Mouse (Mus musculus) liver, adult 2 months (tissue): ENCODE results near the gene Uroc1. TPM values are rescaled to one million over a fixed set of nuclear protein-coding genes. Genes with fewer than 3 reads are reported as not detected.

ENCODE experiments used
- DNase-seq: peaks from one replicate; pipeline ENCODE4 v3.0.0-alpha.2; 2011; ENCODE audit warnings: low read depth, low spot score; ENCODE audit errors: extremely low read depth
- H3K27ac ChIP-seq: fragments of 200-500 bp; replicated peaks from 2 replicates; pipeline ENCODE4 v1.5.1; 2012; ENCODE audit warnings: low read depth, mild to moderate bottlenecking, control low read depth, inconsistent platforms, low read length; ENCODE audit not compliant: insufficient read depth
- H3K27me3 ChIP-seq: fragments of 200-500 bp; 2 replicates; pipeline ENCODE4 v1.6.1; 2012; ENCODE audit warnings: mild to moderate bottlenecking, moderate library complexity, low read length, inconsistent platforms; ENCODE audit not compliant: control insufficient read depth, insufficient read depth
- H3K36me3 ChIP-seq: fragments of 200-500 bp; 2 replicates; pipeline ENCODE4 v1.6.1; 2012; ENCODE audit warnings: low read length, inconsistent platforms; ENCODE audit not compliant: control insufficient read depth, insufficient read depth
- H3K4me1 ChIP-seq: fragments of 200-500 bp; 2 replicates; pipeline ENCODE4 v1.6.1; 2011; ENCODE audit warnings: low read length; ENCODE audit not compliant: control insufficient read depth, insufficient read depth
- H3K4me3 ChIP-seq: fragments of 200-500 bp; 2 replicates; pipeline ENCODE4 v1.5.1; 2011; ENCODE audit warnings: low read depth, mild to moderate bottlenecking, control low read depth, low read length, moderate library complexity; ENCODE audit not compliant: insufficient read depth
- H3K79me2 ChIP-seq: fragments of 200-500 bp; 2 replicates; pipeline ENCODE4 v1.6.1; 2012; ENCODE audit warnings: inconsistent platforms, mild to moderate bottlenecking, low read length, moderate library complexity; ENCODE audit not compliant: control insufficient read depth, insufficient read depth
- H3K9ac ChIP-seq: fragments of 200-500 bp; 2 replicates; pipeline ENCODE4 v1.6.1; 2012; ENCODE audit warnings: low read depth, mild to moderate bottlenecking, control low read depth, inconsistent platforms, low read length
- CTCF ChIP-seq: fragments of 200-500 bp; IDR thresholded peaks from 2 replicates; pipeline ENCODE4 v1.5.1; 2011; ENCODE audit warnings: low read depth, low read length, control low read depth
- POLR2A ChIP-seq: fragments of 200-500 bp; IDR thresholded peaks from 2 replicates; pipeline ENCODE4 v1.6.1; 2011; ENCODE audit warnings: low read length, control low read depth; ENCODE audit not compliant: insufficient read depth; ENCODE audit errors: extremely low read depth
- WGBS: fragments of 180-500 bp; shearing (Covaris S2); methylation state at CpG from one replicate; pipeline ENCODE4 v1.1.7; 2018; 5-methylcytosine and 5-hydroxymethylcytosine counted together
- polyA plus RNA-seq: library from polyadenylated mRNA; depleted of rRNA; stranded (reverse); fragments of >200 nt; gene quantifications from 2 replicates; pipeline ENCODE4 v1.2.3, GENCODE M21; 2012; rRNA removed
- total RNA-seq: library from RNA; depleted of rRNA; stranded (reverse); fragments of >200 nt; gene quantifications from 2 replicates; pipeline ENCODE4 v1.2.3, GENCODE M21; 2014; rRNA removed

Uroc1 gene
- total RNA-seq = 239 and 296 TPM in 2 replicates
- 399 and 420 TPM in 2 replicates for polyA plus RNA-seq

DNA sequence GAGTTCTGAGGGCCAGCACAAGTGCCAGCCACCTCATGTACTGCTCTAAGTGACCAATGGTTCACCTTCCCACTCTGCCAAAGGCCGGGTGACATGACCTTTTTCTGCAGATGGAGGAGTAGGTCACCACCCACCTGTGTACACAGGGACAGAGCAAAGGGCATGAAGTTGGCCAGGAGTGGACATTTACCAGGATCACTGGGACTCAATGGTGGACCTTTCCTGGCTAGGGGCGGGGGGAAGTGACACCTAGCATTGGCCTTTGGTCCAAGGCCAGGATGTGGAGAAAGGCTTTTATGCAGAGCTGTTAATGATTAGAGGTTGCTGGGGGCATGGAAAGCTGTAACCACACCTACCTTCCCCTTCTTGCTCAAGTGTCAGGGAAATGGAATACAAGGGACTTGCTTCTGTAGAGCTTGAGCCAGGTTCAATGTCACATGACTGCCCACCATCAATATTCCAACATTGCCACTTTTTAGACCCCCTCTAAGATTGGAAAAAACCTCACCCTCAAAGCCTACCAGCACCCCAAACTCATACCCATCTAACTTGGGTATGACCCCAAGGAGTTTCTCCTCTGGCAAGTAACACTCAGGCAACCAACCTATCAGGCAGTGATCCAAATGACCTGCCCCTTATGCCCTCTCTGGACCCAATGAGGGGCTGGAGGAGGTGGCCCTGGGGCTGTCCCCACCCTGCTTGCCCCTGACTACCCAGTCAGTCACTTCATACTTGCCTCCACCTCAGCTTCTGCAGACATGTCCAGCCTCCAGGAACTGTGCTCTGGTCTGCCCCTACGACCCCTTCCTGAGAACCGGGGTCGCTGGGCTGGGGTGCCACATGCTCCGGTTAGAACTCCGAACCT is at the start of gene Uroc1:
TSS of gene Uroc1 (plus strand) at position 724 of the 865 bp plus-strand sequence.
- Histone ChIP-seq H3K4me3 (peak within 1 kb of the TSS; percentile 75), H3K4me1 (peaks cover 18% of the 10 kb centered on the region), H3K9ac (peak within 1 kb of the TSS; percentile 76), H3K27ac (peak within 1 kb of the TSS; percentile 89), H3K36me3 (no peaks in the 10 kb centered on the region), H3K27me3 (no peaks in the 10 kb centered on the region), H3K79me2 (peaks cover 11% of the 10 kb centered on the region; the same call in 1 of the 2 replicates)
- TF ChIP-seq CTCF (no peak), POLR2A (0 out of 2 replicates have a peak, but pooled peaks have one; percentile 31)
- peak; percentile 100 for DNase-seq
- 25% methylated on average over 7 of the region's 7 CpGs for WGBS

GRCm38 (mm10) chr6:90288265-90288664 is 44.8 kb upstream of the Uroc1 start:
- no peaks in the 10 kb centered on the region for H3K27me3 ChIP-seq
- H3K4me3 ChIP-seq = no peak overlapping the region
- H3K9ac ChIP-seq = no peak overlapping the region
- no peak for TF ChIP-seq CTCF
- no peak for TF ChIP-seq POLR2A
- H3K27ac ChIP-seq = no peak overlapping the region
- WGBS = 58% methylated on average over 12 of the region's 12 CpGs
- H3K4me1 ChIP-seq = no peaks in the 10 kb centered on the region
- peak; percentile 39 for DNase-seq
- no peaks in the 10 kb centered on the region for H3K79me2 ChIP-seq
- no peaks in the 10 kb centered on the region for H3K36me3 ChIP-seq

DNA sequence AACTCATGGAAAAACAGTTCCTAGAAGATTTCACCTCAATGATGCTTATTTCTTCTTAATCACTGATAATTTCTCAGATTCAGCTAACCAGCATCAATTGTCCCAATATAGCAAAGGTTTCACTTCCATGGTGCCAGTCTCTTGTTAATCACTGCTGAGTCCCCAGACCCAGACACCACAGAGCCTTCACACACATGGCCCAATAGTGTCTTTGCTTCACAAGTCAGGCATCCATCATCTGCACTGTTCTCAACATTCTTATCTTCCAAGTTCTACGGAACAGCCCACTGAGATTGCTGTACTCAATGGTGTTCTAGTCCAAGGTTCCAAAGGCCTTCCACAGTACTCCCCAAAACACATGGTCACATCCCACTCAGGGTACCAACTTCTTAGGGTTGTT is 32.2 kb upstream of the Uroc1 start, which contains the start of gene BC048671:
TSS of gene BC048671 (plus strand) at position 301 of the 400 bp plus-strand sequence.
- TF ChIP-seq POLR2A = no peak
- TF ChIP-seq CTCF = no peak
- H3K4me3 ChIP-seq = no peak within 1 kb of the TSS
- WGBS = 93% methylated on average over 1 of the region's 1 CpGs
- H3K9ac ChIP-seq = no peak within 1 kb of the TSS
- DNase-seq = no peak
- no peaks in the 10 kb centered on the region for H3K36me3 ChIP-seq
- peaks cover 2% of the 10 kb centered on the region for H3K4me1 ChIP-seq
- H3K27ac ChIP-seq = no peak within 1 kb of the TSS
- H3K27me3 ChIP-seq = no peaks in the 10 kb centered on the region
- H3K79me2 ChIP-seq = no peaks in the 10 kb centered on the region

DNA sequence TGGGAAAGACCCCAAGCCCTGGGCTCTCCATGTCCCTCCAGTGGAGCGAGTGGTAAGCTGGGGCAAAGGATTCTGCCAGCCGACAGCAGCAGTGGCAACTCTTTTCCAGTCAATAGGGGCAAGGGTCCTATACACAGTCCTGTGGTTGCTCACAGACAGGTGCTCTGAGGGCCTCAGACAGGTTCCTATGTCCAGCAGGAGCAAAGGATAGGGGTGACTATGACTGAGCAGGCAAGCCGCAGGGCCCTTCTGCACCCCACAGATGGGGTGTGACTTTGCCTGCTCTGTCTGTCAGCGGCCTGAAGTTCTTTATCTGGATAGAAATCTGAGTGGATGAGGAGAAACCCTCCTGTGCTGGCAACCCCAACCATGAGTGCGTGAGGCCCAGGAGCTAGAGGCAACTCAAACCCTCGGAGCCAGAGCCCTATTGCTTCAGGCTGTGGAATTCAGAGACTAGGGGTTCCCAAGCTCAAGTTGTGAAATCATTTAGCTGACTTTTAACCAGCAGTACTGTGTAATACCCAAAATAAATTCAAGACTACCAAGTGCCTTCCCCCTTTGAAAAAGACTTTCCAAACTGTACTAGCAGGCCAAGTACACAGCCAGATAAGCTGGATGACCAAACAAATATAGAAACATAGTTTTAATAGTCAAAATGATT is 26.6 kb upstream of the Uroc1 start:
- WGBS = 32% methylated on average over 6 of the region's 6 CpGs
- DNase-seq = peak; percentile 97
- peak overlapping the region; percentile 52 for H3K9ac ChIP-seq
- peaks cover 6% of the 10 kb centered on the region; the same call in 1 of the 2 replicates for H3K79me2 ChIP-seq
- peaks cover 10% of the 10 kb centered on the region; the same call in 1 of the 2 replicates for H3K36me3 ChIP-seq
- peaks cover 12% of the 10 kb centered on the region for H3K4me1 ChIP-seq
- TF ChIP-seq POLR2A (no peak), CTCF (no peak)
- peak overlapping the region; percentile 90 for H3K27ac ChIP-seq
- no peak overlapping the region for H3K4me3 ChIP-seq
- H3K27me3 ChIP-seq = no peaks in the 10 kb centered on the region

- no peak for DNase-seq
- no peak overlapping the region for H3K9ac ChIP-seq
- H3K27ac ChIP-seq = no peak overlapping the region
- peaks cover 12% of the 10 kb centered on the region for H3K4me1 ChIP-seq
- peaks cover 12% of the 10 kb centered on the region; the same call in 1 of the 2 replicates for H3K36me3 ChIP-seq
- peaks cover 6% of the 10 kb centered on the region; the same call in 1 of the 2 replicates for H3K79me2 ChIP-seq
- TF ChIP-seq POLR2A (no peak), CTCF (no peak)
- WGBS = 93% methylated on average over 87 of the region's 87 CpGs
- H3K4me3 ChIP-seq = no peak overlapping the region
- H3K27me3 ChIP-seq = no peaks in the 10 kb centered on the region
Observed at GRCm38 (mm10) chr6:90308839-90309778, 24.0 kb upstream of the Uroc1 start.
